Mouse (Mus musculus): ENCODE measurements at regions not wholly inside any gene's neighbourhood (a gene's known extent, or its start where the extent isn't known, plus 50 kb on each side); places are given as distances from the start of the nearest gene placed in this dataset.

GRCm38 (mm10) chr11:18123031-18123430 is 169.4 kb upstream of the Etaa1 start:
- TF ChIP-seq POLR2A (IDR thresholded peaks at IDR 0.05; ENCODE audit: insufficient read depth, low read depth, low read length) (no peak), CTCF (IDR thresholded peaks at IDR 0.05) (no peak), EP300 (IDR thresholded peaks at IDR 0.05; ENCODE audit: insufficient read depth, low read depth, low read length) (no peak)
